Mouse (Mus musculus) neural tube, embryonic 11.5 days (tissue): ENCODE data around the gene Gpr62. TPM values are rescaled to one million over a fixed set of nuclear protein-coding genes. Genes with fewer than 3 reads are reported as not detected.

Source experiments
- polyA plus RNA-seq: library from polyadenylated mRNA; unstranded; fragments of >200 nt; fragmentation: Nextera tagmentation; extraction: Ambion mirVana; gene quantifications from 2 replicates; pipeline ENCODE4 v1.2.1, GENCODE M21; 2014

The Gpr62 gene
- polyA plus RNA-seq, 1 experiment from 2014 or later, result 0.23 TPM

Other genes with a start within 250 kb of the Gpr62 start
- 0.07 TPM in 1 of 2 replicates, not detected in the other for gene Tlr9, start 243.3 kb downstream of the Gpr62 start, polyA plus RNA-seq
- gene Alas1, start 217.3 kb downstream of the Gpr62 start, polyA plus RNA-seq, result 89.5 and 89.8 TPM in 2 replicates
- 23.7 and 26.6 TPM in 2 replicates for gene Poc1a, start 184.9 kb downstream of the Gpr62 start, polyA plus RNA-seq
- gene Dusp7, start 97.3 kb downstream of the Gpr62 start, polyA plus RNA-seq, result 28.1 and 28.7 TPM in 2 replicates
- gene Rpl29, start 36.5 kb downstream of the Gpr62 start, polyA plus RNA-seq, result 844 and 856 TPM in 2 replicates
- 32.1 and 33.4 TPM in 2 replicates for gene Acy1, start 27.6 kb downstream of the Gpr62 start, polyA plus RNA-seq
- gene Abhd14b, start 18.5 kb downstream of the Gpr62 start, polyA plus RNA-seq, result 7.3 and 7.5 TPM in 2 replicates
- 33.9 and 38.6 TPM in 2 replicates for gene Abhd14a, start 18.3 kb downstream of the Gpr62 start, polyA plus RNA-seq
- 267 and 278 TPM in 2 replicates for gene Pcbp4, start 12.6 kb downstream of the Gpr62 start, polyA plus RNA-seq
- gene Rrp9, start 10.0 kb upstream of the Gpr62 start, polyA plus RNA-seq, result 45.5 and 48.1 TPM in 2 replicates
- 0.98 and 1.6 TPM in 2 replicates for gene Parp3, start 11.0 kb upstream of the Gpr62 start, polyA plus RNA-seq
- gene Iqcf1, start 34.0 kb upstream of the Gpr62 start, polyA plus RNA-seq, result not detected in 2 replicates
- gene Iqcf5, start 48.6 kb upstream of the Gpr62 start, polyA plus RNA-seq, result not detected in 2 replicates
- not detected in 2 replicates for gene Iqcf3, start 95.7 kb upstream of the Gpr62 start, polyA plus RNA-seq
- not detected in 2 replicates for gene Iqcf4, start 105.1 kb upstream of the Gpr62 start, polyA plus RNA-seq
- gene Iqcf6, start 160.6 kb upstream of the Gpr62 start, polyA plus RNA-seq, result not detected in 2 replicates
- gene Grm2, start 190.1 kb upstream of the Gpr62 start, polyA plus RNA-seq, result 20.6 and 26.1 TPM in 2 replicates
- gene Tex264, start 220.0 kb upstream of the Gpr62 start, polyA plus RNA-seq, result 31.8 and 38.5 TPM in 2 replicates